Mouse (Mus musculus) embryonic fibroblast, embryonic 13.5 days (primary cell): ENCODE measurements at regions not wholly inside any gene's neighbourhood (a gene's known extent, or its start where the extent isn't known, plus 50 kb on each side); places are given as distances from the start of the nearest gene placed in this dataset.

Source experiments
- CTCF ChIP-seq: IDR thresholded peaks from 2 replicates; pipeline ENCODE4 v1.5.1; 2011; ENCODE audit warnings: mild to moderate bottlenecking, control low read depth, low read length, moderate library complexity, borderline replicate concordance; ENCODE audit not compliant: insufficient read depth
- POLR2A ChIP-seq: IDR thresholded peaks from 2 replicates; pipeline ENCODE4 v1.6.1; 2011; ENCODE audit warnings: low read depth, mild to moderate bottlenecking, control low read depth, low read length, moderate library complexity

DNA sequence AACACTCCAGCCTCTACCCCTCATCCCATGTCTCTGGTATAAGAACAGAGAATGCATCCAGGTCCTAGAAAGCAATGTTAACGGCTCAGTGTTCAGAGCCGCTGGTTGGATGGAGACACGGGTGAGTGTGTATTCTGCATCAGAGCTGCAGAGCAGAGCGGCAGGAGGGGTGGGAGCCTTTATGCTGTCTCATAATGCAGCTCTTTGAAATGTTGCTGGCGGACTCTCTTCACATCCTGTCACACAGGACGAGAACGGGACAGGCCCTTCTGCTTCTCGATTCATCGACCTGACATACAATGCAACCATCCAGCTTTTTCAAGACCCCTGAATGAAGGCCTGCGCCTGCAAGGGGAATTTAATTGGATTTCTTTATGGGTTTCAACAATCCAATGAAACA is 507.2 kb downstream of the Ccdc171 start:
- TF ChIP-seq CTCF, result no peak
- TF ChIP-seq POLR2A, result no peak
